Mouse (Mus musculus) cerebellum, adult 2 months (tissue): ENCODE measurements around the gene Gmeb1. TPM values are rescaled to one million over a fixed set of nuclear protein-coding genes. Genes with fewer than 3 reads are reported as not detected.

ENCODE experiments used
- DNase-seq, 2 experiments: peaks; one replicate each; pipeline ENCODE4 v3.0.0; 2021
- H3K27ac ChIP-seq: fragments of 200-500 bp; 2 replicates; pipeline ENCODE4 v1.5.1; 2012; ENCODE audit warnings: low read length, control low read depth, inconsistent platforms; ENCODE audit not compliant: insufficient read depth
- H3K27me3 ChIP-seq: fragments of 200-500 bp; 2 replicates; pipeline ENCODE4 v1.6.1; 2012; ENCODE audit warnings: inconsistent platforms, mild to moderate bottlenecking, low read length, moderate library complexity; ENCODE audit not compliant: control insufficient read depth, insufficient read depth
- H3K4me1 ChIP-seq: fragments of 200-500 bp; 2 replicates; pipeline ENCODE4 v1.6.1; 2011; ENCODE audit warnings: low read length; ENCODE audit not compliant: control insufficient read depth, insufficient read depth
- H3K4me3 ChIP-seq: fragments of 200-500 bp; replicated peaks from 2 replicates; pipeline ENCODE3; 2011; ENCODE audit warnings: mild to moderate bottlenecking, low read depth, low read length, control low read depth; ENCODE audit not compliant: insufficient read depth
- CTCF ChIP-seq: fragments of 200-500 bp; IDR thresholded peaks from 2 replicates; pipeline ENCODE4 v1.5.1; 2011; ENCODE audit warnings: low read depth, mild to moderate bottlenecking, control low read depth, low read length, moderate library complexity, borderline replicate concordance; ENCODE audit not compliant: insufficient read depth
- POLR2A ChIP-seq: fragments of 200-500 bp; IDR thresholded peaks from 2 replicates; pipeline ENCODE4 v1.6.1; 2011; ENCODE audit warnings: low read length, control low read depth, borderline replicate concordance; ENCODE audit not compliant: insufficient read depth
- WGBS: fragments of 180-500 bp; shearing (Covaris S2); methylation state at CpG from one replicate; pipeline ENCODE4 v1.1.7; 2018; 5-methylcytosine and 5-hydroxymethylcytosine counted together
- polyA plus RNA-seq: library from polyadenylated mRNA; depleted of rRNA; stranded (reverse); fragments of >200 nt; gene quantifications from 2 replicates; pipeline ENCODE4 v1.2.3, GENCODE M21; 2012

Gmeb1 gene
- polyA plus RNA-seq, 1 experiment, result 20.5 TPM

GRCm38 (mm10) chr4:132254986-132255385 is 6.4 kb downstream of the Gmeb1 start:
- DNase-seq, result no peak
- 81% methylated on average over 3 of the region's 3 CpGs for WGBS
- no peak overlapping the region for H3K27ac ChIP-seq
- H3K27me3 ChIP-seq, result no peaks in the 10 kb centered on the region
- no peak overlapping the region for H3K4me3 ChIP-seq
- peaks cover 13% of the 10 kb centered on the region for H3K4me1 ChIP-seq
- TF ChIP-seq CTCF (0 out of 2 replicates have a peak, but pooled peaks have one; percentile 8), POLR2A (no peak)

- Histone ChIP-seq H3K27ac (peak overlapping the region; percentile 10; the same call in 1 of the 2 replicates), H3K27me3 (no peaks in the 10 kb centered on the region), H3K4me3 (no peak overlapping the region), H3K4me1 (peaks cover 13% of the 10 kb centered on the region)
- DNase-seq, result peak in 1 of 2 experiments; percentile 56
- 26% methylated on average over 2 of the region's 2 CpGs for WGBS
- TF ChIP-seq POLR2A, result no peak
- TF ChIP-seq CTCF, result no peak
These were observed 7.8 kb downstream of the Gmeb1 start for GRCm38 (mm10) chr4:132253622-132254021.

DNA sequence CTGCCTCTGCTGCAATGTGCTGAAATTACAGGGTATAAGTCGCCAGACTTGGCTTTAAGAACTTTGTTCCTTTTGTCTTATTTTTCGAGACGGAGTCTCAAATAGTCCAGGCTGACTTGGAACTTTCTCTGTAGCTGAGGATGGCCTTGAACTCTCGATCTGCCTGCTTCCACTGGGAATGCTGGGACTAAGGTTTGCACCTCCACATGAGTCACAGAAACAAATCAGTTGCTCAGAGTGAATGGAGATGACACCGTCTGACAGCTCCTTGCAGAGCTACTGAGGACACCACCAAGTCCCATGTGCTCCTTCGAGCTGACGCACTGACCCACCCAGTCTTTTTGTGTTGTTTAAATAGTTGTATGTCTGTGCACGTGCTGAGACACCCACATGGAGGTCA is 8.3 kb downstream of the Gmeb1 start:
- Histone ChIP-seq H3K4me1 (peaks cover 12% of the 10 kb centered on the region), H3K27me3 (no peaks in the 10 kb centered on the region), H3K4me3 (no peak overlapping the region), H3K27ac (no peak overlapping the region)
- 85% methylated on average over 8 of the region's 8 CpGs for WGBS
- DNase-seq, result no peak
- no peak for TF ChIP-seq POLR2A
- TF ChIP-seq CTCF, result no peak

DNA sequence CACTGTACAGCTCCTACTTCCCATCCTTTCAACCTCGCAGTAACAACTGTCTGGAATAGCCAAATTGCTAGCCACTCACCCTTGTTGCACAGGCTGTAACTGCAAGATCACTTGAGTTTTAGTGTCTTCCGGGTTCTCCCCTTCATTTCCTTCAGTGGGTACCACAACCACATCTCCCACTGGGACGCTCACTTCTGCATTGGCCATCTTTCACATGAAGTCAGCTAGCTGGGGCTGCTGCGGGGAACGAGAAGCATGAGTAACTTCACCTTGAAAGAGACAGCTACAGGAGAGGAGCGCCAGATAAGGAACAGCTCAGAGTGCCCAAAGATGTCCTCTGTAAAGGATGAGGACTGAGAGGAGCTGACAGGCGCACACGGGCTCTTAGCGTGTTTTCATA is 9.8 kb downstream of the Gmeb1 start:
- Histone ChIP-seq H3K27ac (no peak overlapping the region), H3K4me3 (no peak overlapping the region), H3K27me3 (no peaks in the 10 kb centered on the region), H3K4me1 (peaks cover 10% of the 10 kb centered on the region)
- 94% methylated on average over 9 of the region's 9 CpGs for WGBS
- no peak for DNase-seq
- no peak for TF ChIP-seq CTCF
- TF ChIP-seq POLR2A, result no peak

GRCm38 (mm10) chr4:132247451-132247997 is 13.9 kb downstream of the Gmeb1 start:
- TF ChIP-seq POLR2A, result no peak
- TF ChIP-seq CTCF, result no peak
- 84% methylated on average over 5 of the region's 5 CpGs for WGBS
- DNase-seq, result no peak
- H3K4me1 ChIP-seq, result no peaks in the 10 kb centered on the region; the same call in 1 of the 2 replicates
- H3K27ac ChIP-seq, result no peak overlapping the region
- H3K27me3 ChIP-seq, result no peaks in the 10 kb centered on the region
- H3K4me3 ChIP-seq, result no peak overlapping the region

- no peak overlapping the region for H3K4me3 ChIP-seq
- H3K27ac ChIP-seq, result no peak overlapping the region
- no peaks in the 10 kb centered on the region; the same call in 1 of the 2 replicates for H3K4me1 ChIP-seq
- 93% methylated on average over 3 of the region's 3 CpGs for WGBS
- no peaks in the 10 kb centered on the region for H3K27me3 ChIP-seq
- no peak for DNase-seq
- TF ChIP-seq POLR2A (no peak), CTCF (no peak)
These were observed 15.8 kb downstream of the Gmeb1 start for GRCm38 (mm10) chr4:132245643-132246042.

DNA sequence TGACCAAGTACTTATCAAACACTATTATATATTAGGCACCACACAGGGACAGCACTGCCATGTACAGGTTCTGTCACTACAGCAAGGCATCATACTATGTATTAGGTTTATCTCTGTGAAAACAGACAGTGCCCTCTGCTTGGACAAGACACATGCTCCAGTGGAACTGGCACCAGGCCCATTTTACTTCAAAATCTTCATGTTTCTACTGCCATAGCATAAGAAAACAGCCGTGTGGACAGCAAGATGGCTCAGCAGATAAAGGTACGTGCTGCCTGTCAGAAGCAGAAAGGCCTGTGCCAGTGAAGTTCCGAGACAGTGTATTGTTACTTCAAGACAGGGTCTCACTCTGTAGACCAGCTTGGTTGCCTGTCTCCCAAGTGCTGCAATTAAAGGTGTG is 20.2 kb downstream of the Gmeb1 start:
- DNase-seq, result no peak
- Histone ChIP-seq H3K27ac (no peak overlapping the region), H3K4me3 (no peak overlapping the region), H3K4me1 (no peaks in the 10 kb centered on the region), H3K27me3 (no peaks in the 10 kb centered on the region)
- TF ChIP-seq CTCF (no peak), POLR2A (no peak)
- 53% methylated on average over 3 of the region's 3 CpGs for WGBS

GRCm38 (mm10) chr4:132240367-132240766 is 21.0 kb downstream of the Gmeb1 start:
- Histone ChIP-seq H3K4me3 (no peak overlapping the region), H3K27ac (no peak overlapping the region), H3K4me1 (no peaks in the 10 kb centered on the region), H3K27me3 (no peaks in the 10 kb centered on the region)
- TF ChIP-seq POLR2A, result no peak
- no peak for TF ChIP-seq CTCF
- no peak for DNase-seq
- 96% methylated on average over 3 of the region's 3 CpGs for WGBS
